Mouse (Mus musculus) lung, postnatal 0 days (tissue): ENCODE data around the gene Amdhd2.

Experiments used
- CTCF ChIP-seq: IDR thresholded peaks from 2 replicates; pipeline ENCODE4 v1.5.1; 2016; ENCODE audit warnings: antibody characterized with exemption, mild to moderate bottlenecking
- EP300 ChIP-seq: IDR thresholded peaks from 2 replicates; pipeline ENCODE4 v1.6.1; 2016; ENCODE audit warnings: antibody characterized with exemption, mild to moderate bottlenecking, control low read depth

GRCm38 (mm10) chr17:24171738-24172137 is 8.2 kb upstream of the Amdhd2 start:
- TF ChIP-seq EP300, result no peak
- no peak for TF ChIP-seq CTCF
